Mouse (Mus musculus) heart, postnatal 25 days (tissue): Measurements from ENCODE around the gene Ttc28. TPM values are rescaled to one million over a fixed set of nuclear protein-coding genes. Genes with fewer than 3 reads are reported as not detected.

Experiments
- DNase-seq: peaks from one replicate; pipeline ENCODE4 v3.0.0; 2022; ENCODE audit warnings: low spot score
- intact Hi-C: fragments of 180-260 bp; cut with DNase I; formaldehyde crosslinking; loops from one replicate; pipeline ENCODE4 v1.15.1; 2025
- total RNA-seq, 2 experiments: library from RNA; stranded (reverse); gene quantifications; 2 replicates each; pipeline ENCODE4 v1.2.3; 2021

Gene Ttc28
- total RNA-seq, 2 experiments from 2014 or later = 13.3 to 16.9 TPM

GRCm38 (mm10) chr5:111114597-111114996 lies 235.0 kb downstream of the Ttc28 start:
- no peak for DNase-seq
- intact Hi-C loops = loop anchor here (5.0 kb wide), 3 partner anchors 43 to 143 kb away; no protein-coding TSS in a partner anchor

GRCm38 (mm10) chr5:111115519-111116350 lies 236.1 kb downstream of the Ttc28 start:
- no peak for DNase-seq
- intact Hi-C loops = loop anchor here (5.0 kb wide), 1 partner anchor 133 kb away; no protein-coding TSS in a partner anchor

- intact Hi-C loops = loop anchor here (5.0 kb wide), 1 partner anchor 138 kb away; no protein-coding TSS in a partner anchor
- DNase-seq = no peak
Measured at GRCm38 (mm10) chr5:111119805-111120204, 240.2 kb downstream of the Ttc28 start.

- intact Hi-C loops = no loop called here
- no peak for DNase-seq
Measured at GRCm38 (mm10) chr5:111120298-111120697, 240.7 kb downstream of the Ttc28 start.

- intact Hi-C loops = no loop called here
Measured at GRCm38 (mm10) chr5:111120705-111121420, 241.3 kb downstream of the Ttc28 start.

GRCm38 (mm10) chr5:111122332-111123049 lies 242.9 kb downstream of the Ttc28 start:
- intact Hi-C loops = no loop called here
- DNase-seq = no peak

More at GRCm38 (mm10) chr5:111120705-111121420, 241.3 kb downstream of the Ttc28 start:
- DNase-seq = no peak

- DNase-seq = no peak
- intact Hi-C loops = no loop called here
Measured at GRCm38 (mm10) chr5:111123050-111123746, 243.6 kb downstream of the Ttc28 start.

- intact Hi-C loops = no loop called here
- DNase-seq = no peak
Measured at GRCm38 (mm10) chr5:111124620-111125200, 245.1 kb downstream of the Ttc28 start.

- no peak for DNase-seq
- intact Hi-C loops = no loop called here
Measured at GRCm38 (mm10) chr5:111125746-111126145, 246.1 kb downstream of the Ttc28 start.

GRCm38 (mm10) chr5:111127786-111128185 lies 248.2 kb downstream of the Ttc28 start:
- intact Hi-C loops = no loop called here

GRCm38 (mm10) chr5:111130121-111130520 lies 250.5 kb downstream of the Ttc28 start:
- intact Hi-C loops = no loop called here
- no peak for DNase-seq

More at GRCm38 (mm10) chr5:111127786-111128185, 248.2 kb downstream of the Ttc28 start:
- no peak for DNase-seq

GRCm38 (mm10) chr5:111131561-111131960 lies 252.0 kb downstream of the Ttc28 start:
- intact Hi-C loops = no loop called here
- no peak for DNase-seq

- no peak for DNase-seq
- intact Hi-C loops = no loop called here
Measured at GRCm38 (mm10) chr5:111133150-111133549, 253.5 kb downstream of the Ttc28 start.

GRCm38 (mm10) chr5:111133754-111134153 lies 254.2 kb downstream of the Ttc28 start:
- no peak for DNase-seq
- intact Hi-C loops = no loop called here

- no peak for DNase-seq
- intact Hi-C loops = no loop called here
Measured at GRCm38 (mm10) chr5:111137283-111137682, 257.7 kb downstream of the Ttc28 start.

- no peak for DNase-seq
Measured at GRCm38 (mm10) chr5:111137742-111138141, 258.1 kb downstream of the Ttc28 start.

GRCm38 (mm10) chr5:111138239-111138833 lies 258.7 kb downstream of the Ttc28 start:
- no peak for DNase-seq
- intact Hi-C loops = no loop called here

More at GRCm38 (mm10) chr5:111137742-111138141, 258.1 kb downstream of the Ttc28 start:
- intact Hi-C loops = no loop called here

- intact Hi-C loops = no loop called here
- DNase-seq = peak; percentile 40
Measured at GRCm38 (mm10) chr5:111138927-111139565, 259.4 kb downstream of the Ttc28 start.
